Mouse (Mus musculus): ENCODE results near the gene Ripor3.
"Not testable (repeated sequence)": the region's sequence is repeated elsewhere in the genome, so short reads cannot be mapped to it uniquely, and the experiment has no call there.

Gene Ripor3

DNA sequence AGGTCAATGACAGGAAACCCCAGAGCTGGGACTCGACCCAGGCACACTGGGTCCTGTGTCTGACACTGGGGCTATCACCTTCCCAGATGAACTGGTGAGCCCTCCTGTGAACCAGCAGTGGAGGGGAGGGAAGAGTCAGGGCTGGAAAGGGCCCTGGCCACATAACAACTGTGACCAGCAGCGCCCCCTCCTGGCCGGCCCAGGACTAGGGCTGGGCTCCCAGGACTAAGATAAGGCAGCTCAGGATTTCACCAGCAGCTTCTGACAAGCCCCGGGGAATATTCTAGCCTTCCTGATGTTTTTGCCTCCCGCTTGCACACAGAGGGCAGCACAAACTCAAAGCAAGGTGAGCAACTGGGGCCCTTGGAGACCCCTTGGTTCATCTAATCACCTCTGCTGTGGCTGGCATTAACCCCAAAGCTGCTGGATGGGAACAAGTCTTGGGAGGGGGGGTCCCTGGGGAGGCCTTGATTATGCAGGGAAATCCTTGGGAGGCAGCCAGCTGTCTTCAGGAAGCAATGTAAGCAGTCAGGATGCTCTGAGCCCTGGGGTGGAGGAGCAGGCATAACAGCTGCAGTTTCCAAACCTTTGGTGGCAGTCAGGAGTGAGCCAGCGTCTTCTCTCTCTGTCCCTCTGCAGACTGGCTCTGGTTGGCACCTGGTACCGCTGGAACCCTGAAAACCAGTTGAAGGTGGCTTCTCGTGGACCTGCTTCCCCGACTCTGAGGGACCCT lies at the start of gene Ripor3:
Gene Ripor3, minus strand, starts transcription at position 683 of the 733 bp plus-strand sequence.
- DNase-seq (ENCODE audit: low spot score) = peak; percentile 56

DNA sequence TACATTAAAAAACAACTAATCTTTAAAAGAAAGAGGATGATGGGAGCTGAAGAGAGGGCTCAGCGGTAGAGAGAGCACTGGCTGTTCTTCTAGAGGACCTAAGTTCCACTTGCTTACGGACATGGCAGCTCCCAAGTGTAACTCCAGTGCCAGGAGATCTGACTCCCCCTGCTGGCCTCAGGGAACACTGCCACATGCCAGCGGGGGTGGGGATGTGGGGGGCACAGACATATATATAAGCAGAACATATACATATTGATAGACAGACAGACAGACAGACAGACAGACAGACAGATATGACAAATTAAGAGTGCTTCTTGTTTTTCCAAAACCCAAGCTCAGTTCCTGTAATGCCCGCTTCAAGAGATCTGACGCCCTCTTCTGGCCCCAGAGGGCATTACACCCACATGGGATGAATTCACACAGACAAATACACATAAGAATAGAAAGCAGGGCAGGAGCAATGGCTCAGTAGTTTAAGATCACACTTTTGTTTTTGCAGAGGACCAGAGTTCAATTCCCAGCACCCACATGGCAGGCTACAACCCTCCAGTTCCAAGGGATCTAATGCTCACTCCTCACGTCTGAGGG lies 48.9 kb upstream of the Ripor3 start:
- no peak for DNase-seq (ENCODE audit: low spot score)

DNA sequence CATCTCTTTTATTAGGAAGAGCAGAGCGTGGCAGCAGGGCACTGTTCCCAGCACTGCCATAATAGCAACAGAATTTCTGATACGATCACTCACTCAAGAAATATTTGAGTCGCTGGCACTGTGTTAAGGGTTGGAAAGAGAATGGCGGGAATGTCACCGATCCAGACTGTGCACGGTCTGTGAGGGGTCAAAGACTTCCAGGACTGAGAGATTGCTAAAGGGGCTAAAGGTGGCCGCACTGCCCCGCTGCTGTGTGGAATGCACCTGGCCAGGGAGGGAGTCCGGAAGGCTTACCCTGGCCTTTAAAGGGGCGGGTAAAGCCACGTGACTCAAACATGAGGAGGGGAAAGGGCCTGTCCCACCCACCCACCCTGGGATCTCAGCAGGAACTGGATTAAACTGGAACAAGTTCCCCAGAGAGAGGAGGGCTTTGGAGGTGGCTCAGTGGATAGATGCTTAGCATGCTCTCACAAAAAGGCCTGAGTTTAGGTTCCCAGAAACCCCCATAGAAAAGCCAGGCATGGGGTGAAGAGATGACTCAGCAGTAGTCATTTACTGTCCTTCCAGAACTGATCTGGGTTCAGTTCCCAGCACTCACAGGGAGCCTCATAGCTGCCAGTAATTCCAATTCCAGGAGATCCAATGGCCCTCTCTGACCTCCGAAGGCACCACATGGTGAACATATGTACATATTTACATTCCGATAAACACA lies 48.2 kb upstream of the Ripor3 start:
- DNase-seq (ENCODE audit: low spot score) = no peak

DNA sequence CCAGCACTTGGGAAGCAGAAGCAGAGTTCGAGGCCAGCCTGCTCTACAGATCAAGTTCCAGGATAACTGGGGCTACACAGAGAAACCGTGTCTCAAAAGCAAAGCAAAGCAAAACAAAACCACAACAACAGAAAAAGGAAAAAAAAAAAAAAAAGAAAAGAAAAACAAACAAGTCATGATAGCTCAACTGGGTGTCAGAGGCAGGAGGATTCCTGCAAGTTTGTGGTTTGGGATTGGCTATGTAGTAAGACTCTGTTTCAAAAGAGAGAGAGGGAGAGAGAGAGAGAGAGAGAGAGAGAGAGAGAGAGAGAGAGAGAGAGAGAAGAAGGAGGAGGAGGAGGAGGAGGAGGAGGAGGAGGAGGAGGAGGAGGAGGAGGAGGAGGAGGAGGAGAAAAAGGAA lies 47.5 kb upstream of the Ripor3 start:
- not testable (repeated sequence) for DNase-seq (ENCODE audit: low spot score)

DNA sequence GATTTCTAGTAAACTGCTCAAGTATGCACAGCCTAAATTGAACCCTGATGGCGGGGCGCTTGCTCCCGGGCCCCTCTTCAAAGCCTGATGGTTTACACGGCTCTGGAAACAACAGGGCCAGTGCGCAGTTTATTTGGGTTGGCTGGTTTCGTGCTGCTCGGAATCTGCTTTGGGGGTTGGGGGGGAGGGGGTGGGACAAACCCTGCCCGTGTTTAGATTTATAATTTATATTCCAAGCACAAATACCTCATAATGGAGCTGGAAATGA lies 46.2 kb upstream of the Ripor3 start:
- DNase-seq (ENCODE audit: low spot score) = no peak

DNA sequence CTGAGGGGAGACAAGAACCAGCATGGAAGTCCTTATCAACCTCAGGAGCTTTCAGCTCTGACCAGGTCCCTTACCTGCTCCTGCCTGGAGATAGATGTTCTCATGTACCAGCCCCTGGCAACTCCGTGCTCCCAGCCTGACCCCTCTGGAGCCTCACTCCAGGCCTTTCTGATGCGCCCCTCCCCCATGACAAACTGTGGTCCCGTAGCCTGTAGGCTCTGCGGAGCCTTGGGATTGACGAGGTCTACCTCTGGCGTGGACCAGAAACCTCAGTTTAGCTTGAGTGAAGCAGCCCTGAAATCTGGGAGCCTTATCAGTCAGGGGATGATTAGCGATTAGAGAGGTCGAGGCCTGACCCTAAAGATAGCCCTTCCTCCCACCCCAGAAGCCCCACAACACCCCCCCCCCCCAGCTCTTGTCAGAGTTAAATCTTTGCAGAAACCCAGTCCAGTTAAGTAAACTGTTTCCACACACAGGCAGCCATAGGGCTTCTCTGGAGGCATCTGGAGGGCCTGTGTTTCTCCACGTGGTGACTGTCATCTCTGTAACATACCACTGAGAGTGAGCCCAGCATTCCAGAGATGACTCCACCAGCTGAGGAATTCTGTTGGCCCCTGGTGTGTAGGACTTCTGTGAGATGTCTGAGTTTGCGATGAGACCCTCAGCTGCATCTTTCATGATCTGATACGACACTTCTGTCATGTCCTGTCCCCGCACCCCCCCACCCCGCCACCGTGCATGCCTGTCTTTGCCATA lies 45.7 kb upstream of the Ripor3 start:
- no peak for DNase-seq (ENCODE audit: low spot score)

DNA sequence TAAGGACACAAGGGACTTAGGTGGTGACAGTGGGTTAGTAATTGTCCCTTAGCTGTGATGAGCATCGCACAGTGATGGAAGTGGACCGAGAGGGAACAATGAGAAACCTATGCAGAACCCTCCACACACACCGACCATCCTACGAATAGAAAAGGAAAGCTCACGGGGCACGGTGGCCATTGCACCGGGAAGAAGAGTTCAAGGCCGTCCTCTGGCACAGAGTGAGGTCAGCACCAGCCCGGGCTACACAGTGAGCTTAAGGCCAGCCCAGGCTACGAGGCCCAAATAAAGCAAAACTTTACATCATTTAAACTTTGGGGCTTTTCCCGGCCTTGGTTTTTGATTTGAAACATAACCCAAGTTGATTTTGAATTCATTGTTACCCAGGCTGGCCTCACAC lies 43.7 kb upstream of the Ripor3 start:
- no peak for DNase-seq (ENCODE audit: low spot score)

DNA sequence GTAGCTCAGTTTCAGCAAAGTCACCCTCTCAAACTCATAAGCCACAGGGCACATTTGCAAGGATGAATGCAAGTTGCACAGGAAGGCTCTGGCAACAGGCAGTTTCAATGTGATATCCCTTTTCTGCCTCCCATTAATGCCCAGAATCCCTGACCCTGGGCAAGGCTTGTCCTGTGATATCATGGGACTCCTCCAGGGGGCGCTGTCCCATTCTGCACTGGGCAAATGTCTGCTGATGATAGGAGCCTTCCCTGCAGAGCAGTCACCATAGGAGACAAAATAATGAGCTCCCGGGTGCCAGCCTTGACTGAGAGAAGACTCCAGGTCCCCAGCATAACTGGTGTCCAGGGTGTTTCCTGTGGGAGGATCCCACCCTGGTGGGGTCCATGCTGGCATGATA lies 42.3 kb upstream of the Ripor3 start:
- DNase-seq (ENCODE audit: low spot score) = no peak

DNA sequence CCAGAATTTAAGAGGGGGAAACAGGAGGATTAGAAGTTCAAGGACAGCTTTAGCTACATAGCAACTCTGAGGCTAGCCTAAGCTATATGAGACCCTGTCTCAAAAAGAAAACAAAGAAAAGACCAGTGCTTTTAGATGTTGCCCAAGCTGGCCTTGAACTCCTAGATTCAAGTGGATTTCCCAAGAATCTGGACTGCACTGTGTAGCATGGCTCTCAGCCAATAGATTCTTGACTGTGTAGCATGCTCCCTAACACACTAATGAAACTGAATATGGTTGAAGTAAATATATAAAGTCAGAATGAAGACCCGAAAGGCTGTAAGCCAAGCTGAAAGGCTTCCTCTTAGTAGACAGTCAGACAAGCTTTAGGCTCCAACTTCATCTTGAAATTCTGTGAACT lies 41.7 kb upstream of the Ripor3 start:
- no peak for DNase-seq (ENCODE audit: low spot score)

DNA sequence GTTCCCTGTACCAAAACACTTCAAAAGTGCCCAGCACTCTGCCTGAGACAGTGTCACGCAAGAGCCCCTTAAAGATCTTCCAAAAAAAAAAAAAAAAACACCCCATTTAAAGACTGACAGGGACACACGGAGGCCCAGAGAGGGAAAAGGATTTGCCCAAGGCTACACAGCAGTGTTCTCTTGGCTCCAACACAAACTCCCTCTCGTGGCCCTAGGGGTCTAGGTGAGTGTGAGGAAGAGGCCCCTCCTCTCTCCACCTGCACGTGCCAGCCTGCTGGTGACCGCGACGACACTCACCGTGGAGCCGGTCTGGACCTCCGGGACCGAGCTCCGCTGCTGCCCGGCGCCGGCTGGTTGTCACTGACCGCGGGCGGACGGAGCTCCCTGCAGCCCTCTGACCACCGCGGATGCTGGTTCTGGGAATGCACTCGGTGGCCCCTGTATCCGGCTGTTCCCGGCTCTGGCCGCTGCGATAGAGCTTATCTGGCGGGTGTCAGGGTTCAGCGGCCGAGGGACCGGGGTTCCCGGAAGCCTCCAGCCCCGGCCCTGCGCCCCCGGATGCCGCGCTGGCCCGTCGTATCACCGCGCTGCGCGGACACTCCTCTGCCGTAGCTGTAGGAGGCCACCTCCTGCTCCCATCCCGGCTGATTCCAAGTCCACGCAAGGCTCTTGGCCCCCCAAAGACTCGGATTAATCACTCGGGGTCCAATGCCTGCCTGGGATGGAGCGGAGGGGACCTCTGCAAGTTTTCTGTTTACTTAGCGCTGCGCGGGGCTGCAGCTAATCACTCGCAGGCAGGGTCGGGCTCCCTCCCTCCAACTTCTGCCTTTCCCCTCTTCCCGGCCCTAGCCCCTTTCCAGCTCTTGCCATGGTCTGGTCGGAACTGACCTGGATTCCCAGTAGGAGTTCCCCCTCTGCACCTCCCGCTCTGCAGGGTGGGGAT lies 39.9 kb upstream of the Ripor3 start:
- DNase-seq (ENCODE audit: low spot score) = no peak

DNA sequence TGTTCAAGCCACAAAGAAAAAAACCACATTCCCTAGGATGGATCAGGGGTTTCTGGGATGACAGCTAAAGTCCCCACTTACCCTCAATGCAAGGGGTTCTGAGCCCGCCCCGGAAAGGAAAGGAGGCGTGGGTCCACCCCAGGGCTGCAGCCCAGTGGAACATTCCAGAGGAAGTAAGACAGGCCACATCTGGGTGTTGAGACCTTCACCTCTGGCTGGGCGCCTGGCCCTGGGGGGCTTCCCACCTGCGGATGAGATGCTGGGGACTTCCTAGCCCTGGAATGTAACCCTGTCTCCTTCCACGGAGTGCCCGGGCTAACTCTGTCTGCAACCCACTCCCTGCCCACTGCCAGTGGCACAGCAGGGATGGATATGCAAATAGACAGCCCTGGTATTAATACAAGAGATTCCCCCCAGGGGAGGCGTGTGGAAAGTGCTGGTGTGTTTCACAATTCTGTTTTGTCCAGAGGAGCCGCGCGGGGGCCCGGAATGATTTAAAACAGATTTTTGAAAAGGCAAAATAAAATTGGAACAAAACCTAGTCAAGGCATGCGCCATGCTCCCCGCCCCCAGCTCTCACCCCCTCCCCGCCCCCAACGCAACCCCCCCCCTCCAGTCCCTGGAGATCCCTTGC lies 38.7 kb upstream of the Ripor3 start:
- DNase-seq (ENCODE audit: low spot score) = no peak

DNA sequence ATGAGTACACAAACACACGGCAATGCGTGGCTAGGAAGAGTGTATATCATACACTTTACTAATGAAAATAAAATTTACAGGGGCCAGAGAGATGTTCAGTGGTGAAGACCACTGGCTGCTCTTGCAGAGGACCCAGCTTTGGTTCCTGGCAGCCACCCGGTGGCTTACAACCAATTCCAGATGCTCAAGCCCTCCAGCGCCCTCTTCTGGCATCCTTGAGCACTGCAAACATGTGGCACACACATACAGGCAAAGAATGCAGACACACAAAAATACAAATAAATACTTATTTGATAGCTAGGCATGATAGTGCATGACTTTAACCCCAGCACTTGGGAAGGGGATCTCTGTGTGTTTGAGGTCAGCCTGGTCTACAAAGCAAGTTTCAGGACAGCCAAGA lies 36.0 kb upstream of the Ripor3 start:
- no peak for DNase-seq (ENCODE audit: low spot score)

DNA sequence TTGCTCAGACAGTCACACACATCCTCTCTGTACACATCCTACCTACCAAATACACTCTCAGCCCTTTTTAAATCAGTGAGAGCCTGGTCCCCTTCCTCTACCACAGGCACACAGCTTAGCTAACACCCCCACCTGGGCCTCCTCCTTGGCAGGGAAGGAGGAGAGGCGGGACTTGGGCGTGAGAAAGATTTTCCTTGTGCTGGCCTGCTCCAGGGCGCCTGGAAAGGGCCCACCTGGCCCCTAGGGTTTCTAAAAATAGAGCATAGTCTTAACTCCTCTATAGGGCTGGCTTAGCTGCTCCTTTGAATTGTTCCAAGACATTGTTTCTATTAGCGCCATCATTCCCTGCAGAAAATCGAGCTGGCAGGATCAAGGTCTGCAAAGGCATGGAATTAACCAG lies 35.4 kb upstream of the Ripor3 start:
- no peak for DNase-seq (ENCODE audit: low spot score)

DNA sequence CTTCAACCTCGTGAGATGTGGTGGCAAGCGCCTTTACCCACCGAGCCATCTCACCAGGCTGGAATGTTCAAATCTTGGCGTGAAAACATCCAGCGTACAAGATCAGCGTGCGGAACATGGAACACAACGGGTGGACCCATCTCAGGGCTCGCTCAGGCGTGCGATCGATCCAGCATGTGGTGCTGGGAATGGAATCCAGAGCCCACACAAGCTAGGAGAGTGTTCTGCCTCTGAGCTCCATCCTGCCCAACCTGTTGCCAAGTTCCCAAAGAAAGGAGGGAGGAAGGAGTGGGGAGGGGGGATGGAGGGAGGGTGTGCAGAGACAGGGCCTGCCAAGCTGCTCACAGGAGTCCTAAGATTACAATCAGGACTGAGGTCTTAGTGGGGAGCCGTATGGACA lies 34.9 kb upstream of the Ripor3 start:
- DNase-seq (ENCODE audit: low spot score) = no peak

DNA sequence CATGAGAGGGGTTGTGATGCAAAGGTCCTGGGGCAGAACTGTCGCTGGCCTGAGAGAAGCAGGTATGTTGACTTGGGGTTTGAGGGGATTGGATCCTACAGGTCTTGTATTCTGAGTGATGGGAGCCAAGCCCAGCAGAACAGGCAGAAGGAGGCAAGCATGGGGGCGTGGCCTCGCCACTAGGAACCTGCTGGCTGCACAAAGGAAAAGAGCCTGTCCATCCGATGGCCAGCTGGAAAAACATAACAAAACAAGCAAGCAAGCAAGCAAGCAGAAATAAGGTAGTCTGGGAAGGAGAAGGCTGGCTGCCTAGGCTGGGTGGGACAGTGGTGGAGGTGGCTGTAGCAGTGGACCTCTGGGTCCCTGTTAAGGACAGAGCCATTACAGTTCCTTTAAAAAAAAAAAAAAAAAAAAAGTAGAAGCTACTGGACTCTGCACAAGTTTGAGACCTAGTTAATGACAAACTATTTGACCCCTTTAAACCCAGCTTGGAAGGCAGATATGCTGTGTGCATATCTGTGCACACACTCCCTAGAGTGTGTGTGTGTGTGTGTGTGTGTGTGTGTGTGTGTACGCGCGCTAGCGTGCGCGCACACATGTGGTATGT lies 34.4 kb upstream of the Ripor3 start:
- DNase-seq (ENCODE audit: low spot score) = no peak

DNA sequence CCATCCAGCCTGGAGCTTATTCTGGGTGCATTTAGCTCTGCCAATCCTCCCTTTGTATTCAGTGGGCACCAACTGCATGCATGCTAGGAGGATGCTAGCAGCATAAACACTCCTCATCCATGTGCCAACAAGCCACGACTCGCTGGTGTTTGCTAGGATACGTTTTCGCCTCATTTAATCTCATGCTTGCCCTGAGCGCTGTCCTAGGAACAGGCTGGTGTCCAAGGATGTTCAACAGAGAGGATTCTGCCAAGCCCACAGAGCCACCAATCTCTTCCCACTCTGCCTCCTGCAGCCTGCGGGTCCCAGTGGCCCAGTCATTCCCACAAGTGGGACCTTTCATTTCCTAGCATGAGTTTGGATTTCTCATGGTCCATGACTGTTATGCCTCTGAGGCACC lies 31.6 kb upstream of the Ripor3 start:
- DNase-seq (ENCODE audit: low spot score) = no peak

DNA sequence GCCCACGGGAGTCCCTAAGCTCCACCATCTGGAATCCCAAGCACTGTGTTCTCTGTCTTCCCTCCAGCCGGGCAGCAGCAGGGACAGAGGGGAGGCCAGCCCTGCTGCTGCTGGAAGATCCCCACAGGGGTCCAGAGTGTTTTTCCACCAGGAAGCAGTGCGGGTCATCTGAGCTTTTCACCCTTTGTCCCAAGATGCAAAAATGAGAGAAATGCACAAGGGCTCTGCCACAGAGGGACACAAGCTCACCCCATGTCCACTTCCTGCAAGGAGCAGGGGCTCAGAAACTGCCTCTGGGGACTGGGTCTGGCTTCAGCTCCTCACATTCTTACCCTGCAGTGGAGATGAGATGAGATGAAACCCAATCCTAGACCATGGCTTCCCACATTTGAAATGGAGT lies 30.3 kb upstream of the Ripor3 start:
- no peak for DNase-seq (ENCODE audit: low spot score)

DNA sequence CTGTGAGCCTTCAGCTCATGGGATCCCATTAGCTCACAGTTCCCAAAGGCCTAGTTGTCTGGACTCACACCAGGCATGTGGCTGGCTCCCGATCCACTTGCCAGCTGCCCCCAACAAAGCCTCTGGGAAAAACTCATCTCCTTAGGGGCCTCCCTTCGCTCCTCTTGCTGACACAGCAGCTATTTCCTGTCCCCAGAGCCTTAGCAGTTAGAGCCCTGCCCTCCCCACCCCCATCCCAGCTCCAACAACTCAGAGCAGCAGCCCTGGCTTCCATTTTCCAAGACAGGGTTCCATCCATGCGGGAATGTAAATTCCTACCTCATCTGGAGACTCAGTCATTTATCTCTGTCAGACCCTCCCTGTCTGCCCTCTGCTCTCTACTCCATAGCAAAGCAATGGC lies 26.6 kb upstream of the Ripor3 start:
- DNase-seq (ENCODE audit: low spot score) = no peak

DNA sequence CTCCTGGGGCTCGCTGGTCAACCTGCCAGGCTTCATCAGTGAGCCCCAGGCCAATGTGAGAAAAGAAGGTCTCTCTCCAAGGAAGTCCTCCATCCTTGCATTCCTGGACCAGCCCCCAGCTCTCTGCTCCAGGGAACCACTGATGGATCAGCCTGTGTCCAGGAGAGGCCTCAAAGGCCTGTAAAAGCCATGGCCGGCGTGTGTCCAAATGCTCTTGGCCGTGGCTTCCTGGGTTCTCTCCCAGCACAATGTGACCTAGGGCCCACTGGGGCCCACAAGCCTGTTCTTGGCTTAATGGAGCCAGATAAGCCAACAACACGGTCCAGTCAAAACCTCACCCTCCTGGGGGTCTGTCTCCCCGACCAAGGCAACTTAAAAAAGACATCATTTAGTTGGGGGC lies 25.5 kb upstream of the Ripor3 start:
- no peak for DNase-seq (ENCODE audit: low spot score)

DNA sequence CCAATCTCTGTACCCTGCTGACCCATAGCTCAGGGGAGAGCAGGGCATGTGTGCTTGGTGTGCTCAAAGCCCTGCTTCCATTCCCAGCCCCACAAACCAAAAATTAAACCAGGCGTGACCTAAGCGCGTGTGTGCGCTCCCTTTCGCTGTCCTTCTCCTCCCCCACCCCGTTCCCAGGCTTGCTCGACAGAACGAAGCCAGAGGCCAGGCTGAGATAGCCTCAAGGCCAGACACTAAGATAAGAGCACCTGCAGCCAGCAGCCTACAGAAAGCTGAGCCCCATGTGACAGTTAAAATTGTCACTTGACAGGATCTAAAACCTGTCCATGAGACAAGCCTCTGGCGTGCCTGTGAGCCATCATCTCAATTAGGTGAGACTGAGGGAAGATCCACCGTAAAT lies 23.5 kb upstream of the Ripor3 start:
- no peak for DNase-seq (ENCODE audit: low spot score)

DNA sequence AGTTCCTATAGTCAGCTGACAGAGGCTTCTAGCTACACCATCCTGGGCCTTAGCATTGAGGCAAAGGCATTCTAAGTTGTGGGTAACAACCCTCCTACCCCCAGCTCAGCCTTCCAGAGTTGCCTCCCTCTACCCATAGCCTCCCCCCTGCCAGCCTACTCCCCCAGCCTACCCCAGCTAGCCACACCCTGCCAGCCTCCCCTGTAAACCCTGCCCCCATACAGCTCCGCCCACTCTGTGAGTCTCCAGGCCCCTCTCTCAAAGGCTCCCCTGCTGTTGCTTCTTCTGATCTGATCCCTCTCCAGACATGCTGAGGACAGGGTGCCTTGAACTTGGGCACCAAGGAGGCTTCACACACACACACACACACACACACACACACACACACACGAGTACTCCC lies 21.4 kb upstream of the Ripor3 start:
- no peak for DNase-seq (ENCODE audit: low spot score)
